In genomic region chr5:77245787-77246671, GRCm38 (mm10) we compare ENCODE assay signal across 7 mouse cellular contexts. TPM values are rescaled to one million over a fixed set of nuclear protein-coding genes. Genes with fewer than 3 reads are reported as not detected.
A peak's percentile ranks its signal among the peaks of the same experiment; 100 is the strongest.
DNase-seq lines count a peak whose midpoint lies in the region; ATAC-seq and TF ChIP-seq lines count a peak whose summit lies in the region.

No protein-coding gene starts in this region.

- peak overlapping the region; percentile 63 for H3K27ac ChIP-seq in CH12.LX (ENCODE audit: insufficient read depth, low read depth)
- no peak overlapping the region for H3K27ac ChIP-seq in heart, embryonic 14.5 days (replicated peaks in 1 of 2; ENCODE audit: control insufficient read depth in 1 of 2, insufficient read depth in 1 of 2, low read depth in 2 of 2, low read length in 2 of 2)
- H3K27ac ChIP-seq in stomach, embryonic 16.5 days (ENCODE audit: low read length) = no peak overlapping the region

- peak overlapping the region in 2 of 3 experiments; percentile 21 to 39 for H3K4me3 ChIP-seq in CH12.LX (replicated peaks in 1 of 3; ENCODE audit: low read depth in 2 of 3, low read length in 2 of 3, poor library complexity in 1 of 3)
- H3K4me3 ChIP-seq in heart, embryonic 14.5 days (ENCODE audit: control insufficient read depth in 1 of 2, insufficient read depth in 1 of 2, low read depth in 1 of 2, low read length in 2 of 2) = peak overlapping the region; percentile 20 to 30
- peak overlapping the region; percentile 40 for H3K4me3 ChIP-seq in stomach, embryonic 16.5 days (replicated peaks; ENCODE audit: low read length)

- TF ChIP-seq CTCF in CH12.LX (conservative IDR thresholded peaks at IDR 0.05 in 1 of 2, IDR thresholded peaks at IDR 0.05 in 1 of 2; ENCODE audit: low read depth in 2 of 2, low read length in 2 of 2) = no peak

- no peaks in the 10 kb centered on the region for H3K27me3 ChIP-seq in CH12.LX (replicated peaks)
- H3K27me3 ChIP-seq in heart, embryonic 14.5 days (ENCODE audit: control insufficient read depth, insufficient read depth, low read length) = no peaks in the 10 kb centered on the region
- H3K27me3 ChIP-seq in stomach, embryonic 16.5 days (ENCODE audit: control insufficient read depth, insufficient read depth, low read length) = no peaks in the 10 kb centered on the region

- peaks cover 3 to 44% of the 10 kb centered on the region in 2 experiments; a peak in 2 of 4 replicates for H3K4me1 ChIP-seq in CH12.LX (ENCODE audit: control insufficient read depth in 1 of 2, insufficient read depth in 2 of 2)
- H3K4me1 ChIP-seq in heart, embryonic 14.5 days (ENCODE audit: control insufficient read depth in 2 of 2, insufficient read depth in 2 of 2, low read length in 2 of 2) = peaks cover 0 to 4% of the 10 kb centered on the region in 2 experiments; a peak in 1 of 4 replicates
- 0 out of 2 replicates have a peak, but pooled peaks cover 2% of the 10 kb centered on the region for H3K4me1 ChIP-seq in stomach, embryonic 16.5 days (ENCODE audit: control insufficient read depth, insufficient read depth, low read length)

- no peak for TF ChIP-seq RAD21 in CH12.LX (IDR thresholded peaks at IDR 0.05; ENCODE audit: low read depth, low read length)

- no peaks in the 10 kb centered on the region for H3K36me3 ChIP-seq in CH12.LX (replicated peaks in 1 of 2; ENCODE audit: control insufficient read depth in 1 of 2, insufficient read depth in 1 of 2, low read length in 1 of 2)
- no peaks in the 10 kb centered on the region for H3K36me3 ChIP-seq in heart, embryonic 14.5 days (ENCODE audit: control insufficient read depth, insufficient read depth, low read length)
- H3K36me3 ChIP-seq in stomach, embryonic 16.5 days (ENCODE audit: control insufficient read depth, insufficient read depth, low read length) = no peaks in the 10 kb centered on the region

- peak; percentile 61 for TF ChIP-seq POLR2A in CH12.LX (IDR thresholded peaks at IDR 0.05; ENCODE audit: low read depth, low read length)

- in situ Hi-C loops in CH12.LX (cut with MboI; ENCODE audit: low pct_ligation_motif_present, low pct_unique_long_range_greater_than_20kb, low sequenced_read_pairs) = no loop called here

- ATAC-seq in activated CD4-positive, CD25-positive, alpha-beta regulatory T cell, adult 4 months = peak; percentile 94
- no peak for ATAC-seq in heart, embryonic 14.5 days (ENCODE audit: insufficient number of reproducible peaks, insufficient read depth, low FRiP score, low read depth)
- peak; percentile 76 for ATAC-seq in megakaryocyte progenitor cell, adult 5-6 weeks (replicated peaks; ENCODE audit: poor library complexity)
- ATAC-seq in stomach, embryonic 16.5 days (ENCODE audit: insufficient read depth, low FRiP score) = peak; percentile 46; the same call in 1 of the 2 replicates

- no peaks in the 10 kb centered on the region for H3K79me2 ChIP-seq in CH12.LX (replicated peaks; ENCODE audit: control insufficient read depth, extremely low read depth, insufficient read depth, poor library complexity, severe bottlenecking)

- peak overlapping the region; percentile 99 for H3K4me2 ChIP-seq in CH12.LX (ENCODE audit: insufficient read depth, low read depth, poor library complexity, severe bottlenecking)
- H3K4me2 ChIP-seq in heart, embryonic 14.5 days (ENCODE audit: low read length) = peak overlapping the region; percentile 59
- H3K4me2 ChIP-seq in stomach, embryonic 16.5 days (ENCODE audit: low read depth, low read length) = peak overlapping the region; percentile 50

- 41% methylated on average over 26 of the region's 26 CpGs for WGBS in heart, embryonic 14.5 days
- 26% methylated on average over 26 of the region's 26 CpGs for WGBS in stomach, embryonic 16.5 days

- dilution Hi-C loops in CH12.LX (cut with MboI; ENCODE audit: extremely low pct_ligation_motif_present, extremely low pct_unique_long_range_greater_than_20kb, low sequenced_read_pairs) = no loop called here

- peak; percentile 50; the same call in 1 of the 2 replicates for TF ChIP-seq EP300 in CH12.LX (IDR thresholded peaks at IDR 0.05; ENCODE audit: low read length)

- H3K9ac ChIP-seq in CH12.LX (ENCODE audit: insufficient read depth, low read depth) = peak overlapping the region; percentile 61
- peak overlapping the region; percentile 54 for H3K9ac ChIP-seq in heart, embryonic 14.5 days (ENCODE audit: low read length)
- peak overlapping the region; percentile 50; the same call in 1 of the 2 replicates for H3K9ac ChIP-seq in stomach, embryonic 16.5 days (ENCODE audit: low read length)

- no peaks in the 10 kb centered on the region for H3K9me3 ChIP-seq in CH12.LX (replicated peaks; ENCODE audit: low read length)
- H3K9me3 ChIP-seq in heart, embryonic 14.5 days (ENCODE audit: control insufficient read depth, low read length) = no peaks in the 10 kb centered on the region
- H3K9me3 ChIP-seq in stomach, embryonic 16.5 days (replicated peaks; ENCODE audit: control insufficient read depth, low read length) = no peaks in the 10 kb centered on the region

- DNase-seq in CH12.LX (ENCODE audit: extremely low read depth) = peak; percentile 85
- DNase-seq in kidney, postnatal 14 days = peak; percentile 45
- DNase-seq in frontal cortex, adult 2 months (ENCODE audit: extremely low spot score in 1 of 2, low spot score in 1 of 2) = no peak

TF ChIP-seq in CH12.LX, 34 proteins besides CTCF, POLR2A, EP300 and RAD21:
- TF ChIP-seq GABPA (IDR thresholded peaks at IDR 0.05; ENCODE audit: insufficient replicate concordance, low read depth, low read length) (no peak), USF1 (IDR thresholded peaks at IDR 0.05; ENCODE audit: low read depth, low read length) (peak; percentile 80), ELF1 (IDR thresholded peaks at IDR 0.05; ENCODE audit: low read depth, low read length) (peak; percentile 50; the same call in 1 of the 2 replicates), NELFE (IDR thresholded peaks at IDR 0.05; ENCODE audit: low read depth, low read length) (peak; percentile 10; the same call in 1 of the 2 replicates), MAFK (IDR thresholded peaks at IDR 0.05; ENCODE audit: insufficient replicate concordance, low read length) (no peak), TBP (conservative IDR thresholded peaks at IDR 0.05; ENCODE audit: low read depth, low read length) (peak; percentile 56; the same call in 1 of the 2 replicates), POLR2AphosphoS2 (IDR thresholded peaks at IDR 0.05; ENCODE audit: low read depth, low read length) (no peak), MYC (IDR thresholded peaks at IDR 0.05; ENCODE audit: low read depth, low read length) (peak; percentile 65; the same call in 1 of the 2 replicates), MAX (IDR thresholded peaks at IDR 0.05; ENCODE audit: low read length) (peak; percentile 92), NRF1 (IDR thresholded peaks at IDR 0.05; ENCODE audit: low read depth, low read length) (no peak), BHLHE40 (IDR thresholded peaks at IDR 0.05; ENCODE audit: low read depth, low read length) (peak; percentile 82), MEF2A (IDR thresholded peaks at IDR 0.05; ENCODE audit: borderline replicate concordance, low read depth, low read length) (0 out of 2 replicates have a peak, but pooled peaks have one; percentile 14), CHD2 (IDR thresholded peaks at IDR 0.05; ENCODE audit: low read length) (peak; percentile 44; the same call in 1 of the 2 replicates), TCF12 (IDR thresholded peaks at IDR 0.05; ENCODE audit: low read depth, low read length) (no peak; the same call in 1 of the 2 replicates), MAZ (IDR thresholded peaks at IDR 0.05; ENCODE audit: low read depth, low read length) (peak; percentile 95), ZNF384 (IDR thresholded peaks at IDR 0.05; ENCODE audit: low read depth, low read length) (peak; percentile 92), SIN3A (IDR thresholded peaks at IDR 0.05; ENCODE audit: low read length) (peak; percentile 61), USF2 (conservative IDR thresholded peaks at IDR 0.05; ENCODE audit: low read depth, low read length) (peak; percentile 82), PAX5 (IDR thresholded peaks at IDR 0.05; ENCODE audit: low read length) (no peak), JUN (IDR thresholded peaks at IDR 0.05; ENCODE audit: insufficient read depth, low read depth, low read length) (no peak), MXI1 (IDR thresholded peaks at IDR 0.05; ENCODE audit: low read depth, low read length) (no peak), ETS1 (conservative IDR thresholded peaks at IDR 0.05; ENCODE audit: low read depth, low read length) (peak; percentile 76)

RNA-seq across cellular contexts. Expression of gene Rest, which starts 19.3 kb away (rescaled TPM):
- 15.4 and 15.9 TPM in 2 replicates for total RNA-seq in CH12.LX (2012; rRNA removed)
- total RNA-seq in CH12.LX (2014; rRNA removed) = 16.5 and 16.8 TPM in 2 replicates
- polyA plus RNA-seq in CH12.LX (2012; ENCODE audit: insufficient read length, low read depth) = 7.4 and 7.8 TPM in 2 replicates
- polyA plus RNA-seq in activated CD4-positive, CD25-positive, alpha-beta regulatory T cell, adult 4 months (2017; shearing (Covaris generic)) = 10 to 100 TPM; 16.3 to 17.6 TPM
- 26.1 and 26.7 TPM in 2 replicates for polyA plus RNA-seq in heart, embryonic 14.5 days (2014; fragmentation: Nextera tagmentation; extraction: Ambion mirVana)
- 28.3 and 32.2 TPM in 2 replicates for total RNA-seq in megakaryocyte progenitor cell, adult 5-6 weeks (2015)
- 43.3 and 47.9 TPM in 2 replicates for total RNA-seq in megakaryocyte progenitor cell, adult 5-6 weeks (2017)
- 21.3 and 22.5 TPM in 2 replicates for polyA plus RNA-seq in stomach, embryonic 16.5 days (2015; fragmentation: Nextera tagmentation; extraction: Ambion mirVana)
- 3.4 and 3.5 TPM in 2 replicates for polyA plus RNA-seq in frontal cortex, adult 2 months (2012; rRNA removed)

RNA-seq across cellular contexts. Expression of gene Spink2, which starts 34.8 kb away (rescaled TPM):
- 0.42 and 0.55 TPM in 2 replicates for total RNA-seq in CH12.LX (2012; rRNA removed)
- total RNA-seq in CH12.LX (2014; rRNA removed) = not detected in 2 replicates
- polyA plus RNA-seq in CH12.LX (2012; ENCODE audit: insufficient read length, low read depth) = 0.67 and 1.3 TPM in 2 replicates
- under 1 TPM in 1 of 2 experiments, not detected in 1; 0.73 TPM for polyA plus RNA-seq in activated CD4-positive, CD25-positive, alpha-beta regulatory T cell, adult 4 months (2017; shearing (Covaris generic))
- 4.7 and 5.3 TPM in 2 replicates for polyA plus RNA-seq in heart, embryonic 14.5 days (2014; fragmentation: Nextera tagmentation; extraction: Ambion mirVana)
- total RNA-seq in megakaryocyte progenitor cell, adult 5-6 weeks (2015) = 0.76 TPM in 1 of 2 replicates, not detected in the other
- total RNA-seq in megakaryocyte progenitor cell, adult 5-6 weeks (2017) = 0.79 TPM in 1 of 2 replicates, not detected in the other
- 1.3 and 3.2 TPM in 2 replicates for polyA plus RNA-seq in stomach, embryonic 16.5 days (2015; fragmentation: Nextera tagmentation; extraction: Ambion mirVana)
- 0.22 TPM in 1 of 2 replicates, not detected in the other for polyA plus RNA-seq in frontal cortex, adult 2 months (2012; rRNA removed)

Comparison
In these comparisons a context has a peak if more than half of its experiments do, and no peak if none do; other contexts are left out.
1. DNase-seq: peak in CH12.LX (single experiment) and kidney, postnatal 14 days (single experiment); none in frontal cortex, adult 2 months (0 of 2).
2. Peak in every context shown above with its lines, with median percentiles within 50 percentile points of each other: H3K4me2 ChIP-seq, H3K4me3 ChIP-seq and H3K9ac ChIP-seq.